Mouse (Mus musculus) mesoderm, embryonic 11.5 days (tissue): ENCODE results near the gene Crtc3.

Source experiments
- DNase-seq: peaks from one replicate; pipeline ENCODE4 v3.0.0-alpha.2; 2012; ENCODE audit warnings: low read depth, low spot score

Crtc3 gene

GRCm38 (mm10) chr7:80604908-80605556 lies 83.6 kb downstream of the Crtc3 start:
- no peak for DNase-seq

- DNase-seq = no peak
These were observed 86.1 kb downstream of the Crtc3 start for GRCm38 (mm10) chr7:80602574-80602973.

GRCm38 (mm10) chr7:80598436-80598985 lies 90.2 kb downstream of the Crtc3 start:
- no peak for DNase-seq

DNA sequence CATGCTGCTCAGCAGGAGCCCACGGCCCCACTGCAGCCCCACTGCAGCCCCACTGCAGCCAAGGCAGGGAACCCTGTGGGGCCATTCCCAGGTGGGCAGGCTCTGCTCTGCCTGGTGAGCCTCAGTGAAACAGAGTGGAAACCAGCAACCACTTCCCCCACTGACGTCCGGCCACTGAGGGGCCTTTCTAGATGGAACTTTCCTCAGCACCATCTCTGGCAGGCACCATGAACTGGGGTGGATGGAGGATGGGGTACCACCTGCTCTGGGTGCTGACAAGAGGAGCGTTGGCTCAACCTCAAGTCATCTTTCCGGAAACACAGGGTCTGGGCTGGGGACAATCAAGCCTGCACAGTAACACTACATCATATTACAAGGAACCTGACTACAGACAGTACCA lies 90.8 kb downstream of the Crtc3 start:
- DNase-seq = no peak

- DNase-seq = no peak
These were observed 99.5 kb downstream of the Crtc3 start for GRCm38 (mm10) chr7:80589054-80589746.

- no peak for DNase-seq
These were observed 101.0 kb downstream of the Crtc3 start for GRCm38 (mm10) chr7:80587684-80588083.

- DNase-seq = peak; percentile 43
These were observed 101.7 kb downstream of the Crtc3 start for GRCm38 (mm10) chr7:80586681-80587660.

DNA sequence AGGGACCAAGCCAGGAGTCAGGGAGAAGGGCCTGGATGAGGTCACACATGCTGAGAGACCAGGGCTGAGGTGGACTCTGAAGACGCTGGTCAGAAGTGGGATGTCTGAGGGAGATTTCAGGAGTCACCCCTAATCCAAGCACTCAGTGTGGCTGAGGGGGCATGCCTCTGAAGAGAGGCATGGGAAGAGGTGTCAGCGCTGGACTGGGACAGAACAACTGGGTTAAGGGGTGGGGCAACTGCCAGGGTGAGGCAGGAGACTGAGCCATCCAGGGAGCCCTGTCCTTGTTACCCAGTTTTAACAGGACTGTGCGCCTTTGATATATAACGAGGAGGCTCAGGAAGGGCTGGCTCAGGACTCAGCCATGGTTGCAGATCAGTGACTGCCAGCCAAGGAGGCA lies 102.5 kb downstream of the Crtc3 start:
- no peak for DNase-seq

- no peak for DNase-seq
These were observed 103.3 kb downstream of the Crtc3 start for GRCm38 (mm10) chr7:80585380-80585779.

DNA sequence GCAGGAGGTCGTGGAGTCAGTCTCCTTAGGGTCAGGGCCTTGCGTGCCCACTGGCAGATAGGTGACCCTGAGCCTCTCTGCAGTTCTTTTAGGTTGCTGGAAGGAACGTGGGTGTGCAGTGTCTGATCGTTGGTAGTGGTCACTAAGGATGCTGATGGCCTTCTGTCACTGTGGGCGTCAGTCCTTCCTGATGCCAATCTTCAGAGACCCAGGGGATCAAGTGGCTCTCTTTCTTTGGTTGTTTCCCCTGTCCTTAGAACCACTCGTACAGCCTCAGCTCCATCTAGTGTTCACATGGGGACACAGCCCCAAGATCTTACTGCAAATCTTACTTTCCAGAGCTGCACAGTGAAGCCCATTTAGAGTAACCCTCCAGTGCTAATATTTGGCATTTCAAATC lies 104.7 kb downstream of the Crtc3 start:
- DNase-seq = peak; percentile 61

DNA sequence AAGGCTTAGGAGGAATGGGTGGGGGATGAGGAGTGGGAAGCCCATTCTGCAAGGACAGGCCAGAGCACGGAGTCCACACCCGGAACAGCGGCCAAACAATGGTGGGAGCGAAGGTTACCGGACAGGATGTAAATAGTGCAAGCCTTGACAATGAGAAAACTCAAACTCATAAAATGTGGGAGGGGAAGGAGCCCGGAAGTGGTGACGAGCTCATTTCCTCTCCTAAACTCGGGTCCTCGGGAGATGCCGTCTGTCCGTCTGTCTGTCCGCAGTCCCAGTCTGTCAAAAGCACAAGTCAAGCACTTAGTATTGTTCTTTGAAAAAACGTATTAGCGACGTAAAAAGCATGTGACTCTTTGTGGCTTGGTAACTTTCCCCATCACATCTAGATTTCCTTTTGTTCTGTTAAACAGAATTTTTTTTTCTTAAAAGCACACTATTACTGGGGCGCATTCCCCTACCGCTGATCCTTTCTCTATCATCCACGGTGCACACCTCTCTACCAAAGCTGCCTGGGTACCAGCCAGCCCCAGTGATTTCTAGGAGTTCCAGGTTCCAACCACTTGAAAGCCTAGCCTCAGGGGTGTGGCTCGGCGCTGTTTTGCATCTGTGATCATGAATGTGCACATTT lies 105.7 kb downstream of the Crtc3 start:
- DNase-seq = no peak

GRCm38 (mm10) chr7:80580368-80580767 lies 108.3 kb downstream of the Crtc3 start:
- no peak for DNase-seq

DNA sequence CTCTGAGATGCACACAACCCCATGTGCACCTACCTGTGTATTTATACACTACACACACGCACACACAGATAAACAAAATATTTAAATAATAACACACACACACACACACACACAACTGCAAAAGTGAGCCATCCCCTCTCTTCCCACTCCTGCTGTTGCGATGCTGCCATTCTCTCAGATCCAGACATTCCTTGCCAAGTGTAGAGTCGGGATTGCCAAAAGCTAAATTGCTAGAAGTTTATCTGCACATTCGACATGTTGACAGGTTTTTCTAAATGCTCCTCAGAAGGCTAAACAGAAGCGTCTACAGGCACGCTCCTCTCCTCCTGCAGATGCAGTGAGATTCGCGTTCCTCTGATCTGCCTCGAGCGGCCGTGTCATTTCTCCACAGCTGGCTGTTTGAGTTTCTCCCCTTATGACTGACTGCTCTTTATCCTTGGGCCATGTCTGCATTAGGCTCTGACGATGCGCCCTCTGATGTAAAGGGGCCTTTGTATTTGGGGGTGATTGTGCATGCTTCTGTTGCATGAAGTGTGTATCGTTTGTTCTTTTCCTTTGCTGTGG lies 111.2 kb downstream of the Crtc3 start:
- DNase-seq = no peak

GRCm38 (mm10) chr7:80576626-80577025 lies 112.1 kb downstream of the Crtc3 start:
- no peak for DNase-seq

GRCm38 (mm10) chr7:80575750-80576149 lies 112.9 kb downstream of the Crtc3 start:
- no peak for DNase-seq

GRCm38 (mm10) chr7:80573076-80573475 lies 115.6 kb downstream of the Crtc3 start:
- no peak for DNase-seq

GRCm38 (mm10) chr7:80567982-80568381 lies 120.7 kb downstream of the Crtc3 start:
- no peak for DNase-seq

DNA sequence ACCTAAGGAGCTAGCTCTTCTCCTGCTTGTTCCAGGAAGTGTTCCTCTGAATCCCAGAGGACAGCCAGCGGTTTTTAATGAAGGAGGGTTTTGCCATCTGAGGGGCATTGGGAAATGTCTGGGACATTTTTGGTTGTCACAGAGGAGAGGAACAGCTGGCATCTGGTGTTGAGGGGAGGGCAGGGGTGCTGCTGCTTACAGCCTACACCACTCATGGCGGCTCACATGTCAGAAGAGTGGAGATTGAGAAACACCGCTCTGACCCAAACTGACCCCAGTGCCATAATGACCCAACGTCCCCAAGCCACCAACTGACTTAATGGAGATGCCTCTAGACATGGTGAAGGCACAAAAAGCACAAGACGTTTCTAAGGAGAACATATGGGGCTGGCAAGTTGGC lies 126.7 kb downstream of the Crtc3 start:
- DNase-seq = no peak

DNA sequence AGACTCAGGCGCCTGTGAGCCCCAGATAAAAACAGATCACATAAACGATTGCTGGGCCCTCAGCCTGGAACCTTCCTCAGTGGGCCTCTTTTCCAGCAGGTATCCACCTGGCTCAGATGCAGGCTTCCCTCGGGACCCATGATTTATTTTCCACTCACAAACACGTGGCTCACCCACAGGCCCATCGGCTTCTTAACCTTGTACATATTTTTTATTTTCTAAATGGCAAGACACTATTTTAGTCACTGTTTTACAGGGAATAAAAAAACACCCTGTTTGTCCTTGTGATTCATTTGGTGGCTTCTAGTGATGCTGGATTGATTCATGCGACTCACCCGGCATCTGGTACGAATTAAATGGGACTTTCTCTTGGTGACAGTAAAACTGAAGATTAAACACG lies 127.4 kb downstream of the Crtc3 start:
- no peak for DNase-seq

DNA sequence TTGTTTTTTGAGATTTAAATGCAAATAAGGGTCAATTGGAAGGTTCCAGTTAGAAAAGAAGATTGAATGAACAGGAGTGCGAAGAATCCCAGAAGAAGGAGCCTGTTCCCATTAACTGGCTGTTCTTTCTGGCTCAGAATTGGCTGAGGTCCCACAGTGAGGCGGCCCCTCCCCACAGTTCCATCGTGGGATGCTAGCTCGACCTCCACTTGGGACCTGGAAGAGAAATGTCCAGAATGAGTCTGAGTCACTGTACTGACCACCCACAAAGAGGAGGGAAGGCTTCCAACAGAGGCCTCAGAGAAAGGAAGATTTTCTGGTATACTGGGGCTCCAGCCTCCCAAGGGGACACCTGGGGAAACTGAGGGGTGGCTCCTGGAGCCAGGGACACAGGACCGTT lies 130.1 kb downstream of the Crtc3 start:
- DNase-seq = no peak

DNA sequence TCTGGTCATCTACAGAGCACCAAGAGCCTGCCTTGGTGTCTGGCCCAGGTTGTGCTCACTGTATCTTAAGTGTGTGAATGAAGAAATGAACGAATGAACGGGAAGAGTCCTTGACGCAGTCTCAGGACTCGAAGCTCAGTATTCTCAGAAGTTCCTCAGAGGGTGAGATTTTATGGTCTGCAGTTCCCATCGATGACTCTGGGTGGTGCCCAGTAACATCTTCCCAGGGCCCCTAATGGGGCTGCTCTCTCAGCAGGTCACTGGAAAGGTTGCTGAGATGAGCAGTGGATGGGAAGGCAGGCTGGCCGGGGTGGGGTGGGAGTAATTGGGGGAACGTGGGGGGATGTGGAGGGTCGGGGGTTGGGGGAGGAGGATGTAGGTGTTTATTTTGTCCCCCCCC lies 130.6 kb downstream of the Crtc3 start:
- DNase-seq = no peak
